Mouse (Mus musculus) neural tube, embryonic 11.5 days (tissue): ENCODE data around the gene Gm20518. TPM values are rescaled to one million over a fixed set of nuclear protein-coding genes. Genes with fewer than 3 reads are reported as not detected.

Experiments
- ATAC-seq: fragments of 200-750 bp; cut with Nextera tagmentation; 2 replicates; pipeline ENCODE4 v1.8.0; 2017; ENCODE audit warnings: moderate number of reproducible peaks, mild to moderate bottlenecking, moderate TSS enrichment, moderate library complexity; ENCODE audit not compliant: insufficient read depth, low FRiP score, low TSS enrichment
- DNase-seq: peaks from one replicate; pipeline ENCODE4 v3.0.0-alpha.2; 2015; ENCODE audit warnings: low spot score
- H3K27ac ChIP-seq: fragments of 300-500 bp; sonication (generic); 2 replicates; pipeline ENCODE4 v1.5.1; 2014; ENCODE audit warnings: low read depth, mild to moderate bottlenecking, low read length
- H3K27me3 ChIP-seq: fragments of 300-500 bp; sonication (generic); 2 replicates; pipeline ENCODE4 v1.6.1; 2014; ENCODE audit warnings: mild to moderate bottlenecking, low read length, mixed read lengths; ENCODE audit not compliant: control insufficient read depth, insufficient read depth
- H3K36me3 ChIP-seq: fragments of 300-500 bp; sonication (generic); 2 replicates; pipeline ENCODE4 v1.6.1; 2014; ENCODE audit warnings: mild to moderate bottlenecking, low read length, moderate library complexity, mixed read lengths; ENCODE audit not compliant: control insufficient read depth, insufficient read depth
- H3K4me1 ChIP-seq: fragments of 300-500 bp; sonication (generic); 2 replicates; pipeline ENCODE4 v1.6.1; 2014; ENCODE audit warnings: low read length, mixed read lengths; ENCODE audit not compliant: control insufficient read depth, insufficient read depth
- H3K4me2 ChIP-seq: fragments of 300-500 bp; sonication (generic); 2 replicates; pipeline ENCODE4 v1.6.1; 2014; ENCODE audit warnings: low read depth, mild to moderate bottlenecking, moderate library complexity
- H3K4me3 ChIP-seq: fragments of 300-500 bp; sonication (generic); 2 replicates; pipeline ENCODE4 v1.5.1; 2014; ENCODE audit warnings: low read depth, low read length
- H3K9ac ChIP-seq: fragments of 300-500 bp; sonication (generic); 2 replicates; pipeline ENCODE4 v1.6.1; 2014; ENCODE audit warnings: mild to moderate bottlenecking, low read length
- H3K9me3 ChIP-seq: fragments of 300-500 bp; sonication (generic); 2 replicates; pipeline ENCODE4 v1.6.1; 2016; ENCODE audit warnings: low read length; ENCODE audit not compliant: control insufficient read depth
- WGBS: fragments of 180-500 bp; shearing (Covaris S2); extraction: QIAGEN DNeasy Blood & Tissue Kit; methylation state at CpG from one replicate; pipeline ENCODE4 v1.1.7; 2014; 5-methylcytosine and 5-hydroxymethylcytosine counted together
- polyA plus RNA-seq: library from polyadenylated mRNA; unstranded; fragments of >200 nt; fragmentation: Nextera tagmentation; extraction: Ambion mirVana; gene quantifications from 2 replicates; pipeline ENCODE4 v1.2.1, GENCODE M21; 2014

The Gm20518 gene
- polyA plus RNA-seq, 1 experiment from 2014 or later = 0.36 TPM

DNA sequence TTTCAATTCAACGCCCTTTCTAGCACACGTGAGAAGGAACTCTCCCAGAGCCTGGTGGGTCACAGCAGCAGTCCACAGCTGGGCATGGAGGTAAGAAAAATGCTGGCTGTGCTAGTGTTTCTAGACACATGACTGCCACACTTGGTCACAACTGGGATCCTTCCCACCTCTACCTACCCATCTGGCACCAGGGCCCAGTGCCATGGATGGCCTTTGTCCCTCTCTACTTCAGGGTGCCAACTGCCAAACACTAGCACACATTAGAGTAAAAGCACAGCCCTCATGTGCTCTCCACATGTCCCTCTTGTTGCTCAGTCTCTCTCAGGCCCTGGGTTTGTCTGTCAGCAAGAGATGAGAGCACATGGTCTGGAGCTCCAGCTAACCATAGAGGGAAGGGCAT is 38.2 kb upstream of the Gm20518 start:
- 44% methylated on average over 2 of the region's 2 CpGs for WGBS
- no peaks in the 10 kb centered on the region for H3K9me3 ChIP-seq
- no peak overlapping the region for H3K27ac ChIP-seq
- H3K4me3 ChIP-seq = no peak overlapping the region
- no peak overlapping the region for H3K4me2 ChIP-seq
- no peaks in the 10 kb centered on the region for H3K27me3 ChIP-seq
- no peak overlapping the region for H3K9ac ChIP-seq
- ATAC-seq (no peak), DNase-seq (no peak)
- peaks cover 2% of the 10 kb centered on the region; the same call in 1 of the 2 replicates for H3K36me3 ChIP-seq
- H3K4me1 ChIP-seq = peaks cover 3% of the 10 kb centered on the region; the same call in 1 of the 2 replicates

DNA sequence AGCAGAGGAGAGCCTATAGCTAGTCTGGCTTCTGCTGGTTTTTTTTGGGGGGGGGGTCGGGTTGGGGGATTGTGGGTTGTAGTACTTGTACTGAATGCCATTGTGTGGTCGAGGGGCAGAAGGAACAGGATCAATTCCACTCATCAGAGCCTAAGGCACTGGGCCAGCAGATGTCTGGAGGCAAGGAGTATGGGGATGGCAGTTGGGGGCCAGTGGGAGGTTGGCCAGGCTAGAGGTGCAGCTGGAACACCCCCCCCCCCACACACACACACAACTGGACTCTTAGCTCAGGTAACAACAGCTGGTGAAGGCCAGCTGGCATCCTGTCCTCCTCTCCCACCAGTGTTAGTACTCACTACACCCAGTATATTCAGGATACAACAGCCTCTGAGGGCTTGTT is 37.7 kb upstream of the Gm20518 start:
- WGBS = 24% methylated on average over 2 of the region's 2 CpGs
- ATAC-seq (0 out of 2 replicates have a peak, but pooled peaks have one; percentile 3), DNase-seq (no peak)
- Histone ChIP-seq H3K4me1 (peaks cover 3% of the 10 kb centered on the region; the same call in 1 of the 2 replicates), H3K27ac (no peak overlapping the region), H3K27me3 (no peaks in the 10 kb centered on the region), H3K4me3 (no peak overlapping the region), H3K36me3 (peaks cover 2% of the 10 kb centered on the region; the same call in 1 of the 2 replicates), H3K9ac (no peak overlapping the region), H3K4me2 (peak overlapping the region; percentile 75; the same call in 1 of the 2 replicates), H3K9me3 (no peaks in the 10 kb centered on the region)

- Histone ChIP-seq H3K9ac (peak overlapping the region; percentile 77), H3K4me3 (peak overlapping the region; percentile 81), H3K9me3 (no peaks in the 10 kb centered on the region), H3K27me3 (no peaks in the 10 kb centered on the region), H3K27ac (peak overlapping the region; percentile 80), H3K4me1 (peaks cover 3% of the 10 kb centered on the region; the same call in 1 of the 2 replicates), H3K4me2 (peak overlapping the region; percentile 75), H3K36me3 (peaks cover 2% of the 10 kb centered on the region; the same call in 1 of the 2 replicates)
- DNase-seq = peak; percentile 79
- WGBS = 0% methylated on average over 9 of the region's 9 CpGs
- peak; percentile 33; the same call in 1 of the 2 replicates for ATAC-seq
Observed at GRCm38 (mm10) chr16:17928627-17929104, 37.2 kb upstream of the Gm20518 start.

DNA sequence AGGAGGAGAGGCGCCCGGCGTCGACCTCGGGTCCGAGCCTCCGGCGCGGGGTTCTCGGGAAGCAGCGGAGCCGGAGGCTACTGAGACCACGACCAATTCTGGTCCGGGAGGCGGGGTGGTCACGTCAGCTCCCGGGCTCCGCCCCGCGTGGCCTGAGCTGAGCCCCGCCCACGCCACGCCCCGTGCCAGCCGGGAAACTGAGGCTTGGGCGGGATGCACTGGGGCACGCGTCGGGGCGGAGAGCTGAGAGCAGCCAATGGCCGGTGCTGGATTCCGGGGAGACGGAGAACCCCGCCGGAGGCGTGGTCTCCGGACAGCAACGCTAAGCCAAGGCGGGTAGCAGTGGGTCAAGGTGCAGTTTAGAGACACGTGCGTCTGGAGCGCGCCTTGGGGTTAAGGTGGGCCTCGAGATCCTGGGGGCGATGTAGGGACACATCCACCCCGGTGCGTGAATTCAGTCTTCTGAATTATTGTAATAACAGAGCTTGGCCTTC is 36.7 kb upstream of the Gm20518 start, which contains the start of gene Slc25a1:
Slc25a1 (minus strand) TSS at position 133 of the 494 bp plus-strand sequence.
- Histone ChIP-seq H3K27me3 (no peaks in the 10 kb centered on the region), H3K27ac (peak within 1 kb of the TSS; percentile 80), H3K36me3 (peaks cover 2% of the 10 kb centered on the region; the same call in 1 of the 2 replicates), H3K4me3 (peak within 1 kb of the TSS; percentile 81), H3K9me3 (no peaks in the 10 kb centered on the region), H3K4me2 (peak within 1 kb of the TSS; percentile 75), H3K9ac (peak within 1 kb of the TSS; percentile 77), H3K4me1 (peaks cover 3% of the 10 kb centered on the region; the same call in 1 of the 2 replicates)
- peak; percentile 87 for ATAC-seq
- WGBS = under 1% methylated on average over 46 of the region's 47 CpGs
- DNase-seq = peak; percentile 87

DNA sequence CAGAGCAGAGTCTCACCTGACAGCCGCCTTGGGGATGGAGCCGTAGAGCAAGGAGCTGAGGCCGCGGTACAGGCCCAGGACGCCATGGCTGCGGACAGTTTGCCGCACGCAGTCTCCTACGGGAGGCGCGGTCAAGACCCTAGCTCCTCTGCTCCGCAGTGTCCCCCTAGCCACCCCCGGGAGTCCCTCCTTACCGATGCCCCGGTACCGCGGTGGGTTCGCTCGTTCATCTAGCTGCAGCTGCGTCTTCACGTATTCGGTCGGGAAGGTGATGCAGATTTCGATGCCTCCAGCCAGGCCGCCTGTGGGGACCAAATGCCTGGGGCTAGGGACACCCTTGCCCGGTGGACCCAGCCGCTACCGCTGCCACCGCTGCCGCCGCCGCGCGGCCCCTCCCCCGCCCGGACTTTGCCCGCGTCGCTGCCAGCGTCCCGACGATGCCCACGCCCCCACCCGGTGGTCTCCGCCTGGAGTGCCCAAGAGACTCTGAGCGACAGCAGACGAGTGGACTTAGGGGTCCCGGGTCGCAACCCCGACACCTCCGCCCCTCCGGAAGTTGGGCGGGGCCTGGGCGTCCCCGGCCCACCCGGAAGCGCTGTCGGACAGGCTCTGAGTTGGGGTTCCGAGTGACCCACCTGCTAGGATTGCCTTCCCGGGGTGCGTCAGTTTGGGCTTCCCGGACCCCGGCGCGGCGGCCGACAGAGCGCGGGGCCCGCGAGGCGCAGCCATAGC is 36.0 kb upstream of the Gm20518 start:
- peak overlapping the region; percentile 81 for H3K4me3 ChIP-seq
- peak overlapping the region; percentile 80 for H3K27ac ChIP-seq
- H3K9me3 ChIP-seq = no peaks in the 10 kb centered on the region
- peaks cover 2% of the 10 kb centered on the region; the same call in 1 of the 2 replicates for H3K36me3 ChIP-seq
- no peaks in the 10 kb centered on the region for H3K27me3 ChIP-seq
- H3K4me2 ChIP-seq = peak overlapping the region; percentile 75
- under 1% methylated on average over 59 of the region's 72 CpGs for WGBS
- ATAC-seq = peak; percentile 54
- H3K4me1 ChIP-seq = peaks cover 7% of the 10 kb centered on the region
- peak; percentile 69 for DNase-seq
- H3K9ac ChIP-seq = peak overlapping the region; percentile 77

- H3K27ac ChIP-seq = peak overlapping the region; percentile 80; the same call in 1 of the 2 replicates
- ATAC-seq (peak; percentile 24; the same call in 1 of the 2 replicates), DNase-seq (no peak)
- H3K9me3 ChIP-seq = no peaks in the 10 kb centered on the region
- peaks cover 14% of the 10 kb centered on the region for H3K27me3 ChIP-seq
- H3K4me2 ChIP-seq = peak overlapping the region; percentile 84
- WGBS = 1% methylated on average over 14 of the region's 14 CpGs
- peaks cover 16% of the 10 kb centered on the region for H3K4me1 ChIP-seq
- peaks cover 2% of the 10 kb centered on the region; the same call in 1 of the 2 replicates for H3K36me3 ChIP-seq
- peak overlapping the region; percentile 64 for H3K4me3 ChIP-seq
- peak overlapping the region; percentile 74 for H3K9ac ChIP-seq
Observed at GRCm38 (mm10) chr16:17922163-17922538, 30.7 kb upstream of the Gm20518 start.

DNA sequence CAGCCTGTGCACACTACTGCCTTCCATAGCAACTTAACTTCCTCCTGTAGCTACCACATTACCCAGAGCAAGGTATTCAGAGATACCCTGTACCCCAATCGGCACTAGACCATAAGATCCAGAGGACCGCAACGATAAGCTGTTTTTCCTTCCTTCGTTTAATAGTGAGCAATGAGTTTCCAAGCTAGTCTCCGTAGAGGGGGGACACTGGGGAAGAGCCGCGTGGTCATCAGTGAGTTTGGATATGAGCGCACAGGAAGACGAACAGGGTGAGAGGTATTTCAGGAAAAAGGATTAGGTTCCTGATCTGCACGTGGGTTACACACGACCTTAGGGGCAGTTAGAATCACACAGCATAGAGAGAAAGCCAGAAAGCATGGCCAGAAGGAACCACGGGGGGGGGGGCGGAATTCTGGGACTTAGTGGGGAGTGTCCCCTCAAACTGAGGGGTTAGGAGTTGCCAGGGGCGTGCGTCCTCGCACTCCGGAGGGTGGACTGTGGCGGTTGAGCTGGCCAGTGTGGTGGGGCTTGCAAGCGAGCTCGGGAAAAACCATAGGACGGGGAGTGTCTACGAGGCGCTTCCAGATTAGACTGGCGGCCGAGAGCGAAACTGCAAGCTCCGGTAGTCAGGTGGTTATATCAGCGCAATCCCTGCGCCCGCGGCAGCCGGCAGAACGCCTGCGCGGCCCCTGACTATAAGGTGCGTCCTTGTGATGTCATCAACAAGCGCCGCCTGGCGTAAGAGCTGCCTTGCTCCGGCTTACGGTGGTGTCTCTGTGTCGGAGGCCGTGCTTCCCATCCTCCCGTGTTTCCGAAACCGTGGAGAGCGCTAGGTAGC is 30.1 kb upstream of the Gm20518 start:
- DNase-seq (peak; percentile 97), ATAC-seq (peak; percentile 93)
- peak overlapping the region; percentile 84 for H3K4me2 ChIP-seq
- H3K9ac ChIP-seq = peak overlapping the region; percentile 74
- WGBS = 3% methylated on average over 47 of the region's 47 CpGs
- H3K36me3 ChIP-seq = peaks cover 2% of the 10 kb centered on the region; the same call in 1 of the 2 replicates
- peak overlapping the region; percentile 64 for H3K4me3 ChIP-seq
- H3K27me3 ChIP-seq = peaks cover 20% of the 10 kb centered on the region
- H3K4me1 ChIP-seq = peaks cover 13% of the 10 kb centered on the region
- H3K27ac ChIP-seq = peak overlapping the region; percentile 80
- no peaks in the 10 kb centered on the region for H3K9me3 ChIP-seq

DNA sequence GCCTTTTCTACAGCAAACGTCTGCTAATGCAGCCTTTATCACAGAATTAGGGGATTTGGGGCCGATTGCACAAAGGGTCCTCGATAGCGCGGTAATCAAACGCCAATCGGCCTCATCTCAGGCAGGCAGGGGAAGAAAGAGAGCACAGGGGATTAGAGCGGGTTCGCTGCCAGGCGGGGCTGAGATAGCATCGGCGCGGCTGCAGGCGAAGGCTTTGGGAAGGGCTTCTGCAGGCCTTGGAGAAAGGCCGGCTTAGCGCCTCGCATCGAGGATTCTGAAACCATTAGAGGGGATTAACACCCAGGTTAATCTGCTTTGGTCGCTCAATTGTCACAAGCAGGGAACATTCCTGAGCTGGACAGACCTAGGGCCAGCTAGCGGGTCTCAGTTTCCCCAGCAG is 29.1 kb upstream of the Gm20518 start:
- peaks cover 29% of the 10 kb centered on the region for H3K27me3 ChIP-seq
- WGBS = 13% methylated on average over 20 of the region's 20 CpGs
- peaks cover 2% of the 10 kb centered on the region; the same call in 1 of the 2 replicates for H3K36me3 ChIP-seq
- H3K4me3 ChIP-seq = no peak overlapping the region
- no peaks in the 10 kb centered on the region for H3K9me3 ChIP-seq
- no peak overlapping the region for H3K27ac ChIP-seq
- peak overlapping the region; percentile 74 for H3K9ac ChIP-seq
- no peak for ATAC-seq
- no peak for DNase-seq
- H3K4me2 ChIP-seq = peak overlapping the region; percentile 84
- peaks cover 13% of the 10 kb centered on the region for H3K4me1 ChIP-seq
